Comparison of ENCODE assay signal across 23 mouse cellular contexts in genomic region chr1:91183305-91183704, GRCm38 (mm10). TPM values are rescaled to one million over a fixed set of nuclear protein-coding genes. Genes with fewer than 3 reads are reported as not detected.
DNase-seq lines count a peak whose midpoint lies in the region; ATAC-seq and TF ChIP-seq lines count a peak whose summit lies in the region.
"Had no signal": no experiment of that assay in that cellular context is flagged by ENCODE, and none has a peak within 500 bp of the region (broad histone marks: within the 10 kb centered on the region; RNA-seq: fewer than 3 reads in every experiment).

No protein-coding gene starts in this region.

- no peak for TF ChIP-seq POLR2A in heart, adult 2 months (IDR thresholded peaks at IDR 0.05; ENCODE audit: insufficient read depth, low read depth, low read length)

- H3K4me3 ChIP-seq in heart, embryonic 16.5 days (ENCODE audit: low read length), result no peak overlapping the region
- H3K4me3 ChIP-seq in heart, adult 2 months, result no peak overlapping the region
- H3K4me3 ChIP-seq in liver, embryonic 12.5 days, result no peak overlapping the region
- H3K4me3 ChIP-seq: embryonic facial prominence, embryonic 12.5 days; erythroblast, embryonic 14.5 days; forebrain, embryonic 15.5 days; kidney, embryonic 15.5 days; megakaryocyte, embryonic 14.5 days; myocyte had no signal

- peak overlapping the region; percentile 64; the same call in 1 of the 2 replicates for H3K27ac ChIP-seq in heart, embryonic 16.5 days (ENCODE audit: low read length)
- no peak overlapping the region for H3K27ac ChIP-seq in heart, adult 2 months
- no peak overlapping the region for H3K27ac ChIP-seq in liver, embryonic 12.5 days
- H3K27ac ChIP-seq: embryonic facial prominence, embryonic 12.5 days; forebrain, embryonic 15.5 days; hindbrain, embryonic 14.5 days; kidney, embryonic 15.5 days had no signal

- H3K4me2 ChIP-seq in heart, embryonic 16.5 days (ENCODE audit: low read depth, low read length), result no peak overlapping the region
- no peak overlapping the region for H3K4me2 ChIP-seq in liver, embryonic 12.5 days
- H3K4me2 ChIP-seq: embryonic facial prominence, embryonic 12.5 days; forebrain, embryonic 15.5 days; hindbrain, embryonic 14.5 days; kidney, embryonic 15.5 days; liver, embryonic 11.5 days had no signal

- no peak for ATAC-seq in heart, embryonic 16.5 days (replicated peaks; ENCODE audit: extremely low read depth, insufficient read depth, low FRiP score)
- ATAC-seq in CD4-positive, CD25-positive, alpha-beta regulatory T cell, adult 4 months, result peak; percentile 53
- ATAC-seq in liver, embryonic 12.5 days, result no peak
- ATAC-seq: forebrain, embryonic 15.5 days; intestine, embryonic 16.5 days had no signal

- H3K79me2 ChIP-seq in heart, adult 2 months (replicated peaks; ENCODE audit: control insufficient read depth, insufficient read depth, low read length), result no peaks in the 10 kb centered on the region

- no peak for DNase-seq in heart, adult 2 months
- DNase-seq in splenic B cell, adult 2 months (ENCODE audit: low read depth, low spot score), result peak; percentile 15
- peak; percentile 66 to 80 for DNase-seq in thymus, postnatal 36 days
- DNase-seq in cerebellum, postnatal 25 days, result no peak
- DNase-seq: adrenal gland, adult 2 months; cerebellum, adult 8-10 months; gastrocnemius, postnatal 14 days; heart, postnatal 36 days; lung, adult 2 months; midbrain, embryonic 14.5 days; right cerebral cortex, postnatal 4 days had no signal

- intact Hi-C loops in heart, adult 2 months (cut with DNase I), result no loop called here

- H3K9ac ChIP-seq in heart, embryonic 16.5 days (ENCODE audit: low read length), result no peak overlapping the region
- no peak overlapping the region for H3K9ac ChIP-seq in heart, adult 2 months (ENCODE audit: low read depth, low read length)
- no peak overlapping the region for H3K9ac ChIP-seq in liver, embryonic 12.5 days
- H3K9ac ChIP-seq: embryonic facial prominence, embryonic 12.5 days; forebrain, embryonic 15.5 days; hindbrain, embryonic 14.5 days; kidney, embryonic 15.5 days had no signal

- H3K36me3 ChIP-seq in heart, embryonic 16.5 days (ENCODE audit: control insufficient read depth, insufficient read depth), result peaks cover 7% of the 10 kb centered on the region
- no peaks in the 10 kb centered on the region for H3K36me3 ChIP-seq in heart, adult 2 months (ENCODE audit: control insufficient read depth, insufficient read depth, low read length)
- no peaks in the 10 kb centered on the region for H3K36me3 ChIP-seq in splenic B cell, adult 2 months (ENCODE audit: control insufficient read depth, insufficient read depth, low read length, poor library complexity, severe bottlenecking)
- no peaks in the 10 kb centered on the region; the same call in 1 of the 2 replicates for H3K36me3 ChIP-seq in liver, embryonic 12.5 days
- H3K36me3 ChIP-seq: embryonic facial prominence, embryonic 12.5 days; forebrain, embryonic 15.5 days; kidney, embryonic 15.5 days had no signal

- 70% methylated on average over 10 of the region's 10 CpGs for WGBS in heart, embryonic 16.5 days
- 77% methylated on average over 10 of the region's 10 CpGs for WGBS in heart, adult 2 months
- WGBS in liver, embryonic 12.5 days (ENCODE audit: insufficient replicate concordance), result 66% methylated on average over 10 of the region's 10 CpGs

- peaks cover 8% of the 10 kb centered on the region for H3K9me3 ChIP-seq in heart, embryonic 16.5 days (replicated peaks; ENCODE audit: control insufficient read depth, low read length)
- 0 out of 2 replicates have a peak, but pooled peaks cover 6% of the 10 kb centered on the region for H3K9me3 ChIP-seq in liver, embryonic 12.5 days (replicated peaks)
- H3K9me3 ChIP-seq: embryonic facial prominence, embryonic 12.5 days; forebrain, embryonic 15.5 days; kidney, embryonic 15.5 days had no signal

- no peak for TF ChIP-seq EP300 in heart, adult 2 months (IDR thresholded peaks at IDR 0.05; ENCODE audit: insufficient read depth, low read depth, low read length)

- no peaks in the 10 kb centered on the region for H3K27me3 ChIP-seq in heart, embryonic 16.5 days (ENCODE audit: control insufficient read depth, insufficient read depth, low read length)
- H3K27me3 ChIP-seq in heart, adult 2 months (ENCODE audit: control insufficient read depth, insufficient read depth, low read length), result 0 out of 2 replicates have a peak, but pooled peaks cover 1% of the 10 kb centered on the region
- H3K27me3 ChIP-seq in splenic B cell, adult 2 months (ENCODE audit: control insufficient read depth, insufficient read depth, low read length, poor library complexity, severe bottlenecking), result no peaks in the 10 kb centered on the region
- H3K27me3 ChIP-seq in liver, embryonic 12.5 days (replicated peaks), result peaks cover 27% of the 10 kb centered on the region

- H3K4me1 ChIP-seq in heart, embryonic 16.5 days (ENCODE audit: control insufficient read depth, insufficient read depth, low read length), result peaks cover 30% of the 10 kb centered on the region
- H3K4me1 ChIP-seq in heart, adult 2 months (ENCODE audit: control insufficient read depth, insufficient read depth, low read length), result peaks cover 9% of the 10 kb centered on the region
- H3K4me1 ChIP-seq in liver, embryonic 12.5 days, result peaks cover 25% of the 10 kb centered on the region

- TF ChIP-seq CTCF in heart, adult 2 months (IDR thresholded peaks at IDR 0.05), result no peak

RNA-seq across cellular contexts. Expression of gene Ramp1, which starts 3.7 kb away (rescaled TPM):
- polyA plus RNA-seq in heart, embryonic 16.5 days (2015; fragmentation: Nextera tagmentation; extraction: Ambion mirVana), result 59.3 and 61.0 TPM in 2 replicates
- 1 to 10 TPM; 4.5 to 5.8 TPM for total RNA-seq in heart, adult 2 months (2021)
- polyA plus RNA-seq in heart, adult 2 months (2012; rRNA removed), result 9.2 and 20.2 TPM in 2 replicates
- 10 to 100 TPM; 28.9 to 31.6 TPM for polyA plus RNA-seq in CD4-positive, CD25-positive, alpha-beta regulatory T cell, adult 4 months (2017; shearing (Covaris generic))
- polyA plus RNA-seq in liver, embryonic 12.5 days (2016; fragmentation: Nextera tagmentation; extraction: Ambion mirVana), result 4.0 and 4.4 TPM in 2 replicates

RNA-seq across cellular contexts. Expression of gene Rbm44, which starts 38.4 kb away (rescaled TPM):
- 3.2 TPM in 2 replicates for polyA plus RNA-seq in heart, embryonic 16.5 days (2015; fragmentation: Nextera tagmentation; extraction: Ambion mirVana)
- not detected for total RNA-seq in heart, adult 2 months (2021)
- not detected in 2 replicates for polyA plus RNA-seq in heart, adult 2 months (2012; rRNA removed)
- 1 to 10 TPM in 1 of 2 experiments, under 1 TPM in 1; 0.83 to 2.2 TPM for polyA plus RNA-seq in CD4-positive, CD25-positive, alpha-beta regulatory T cell, adult 4 months (2017; shearing (Covaris generic))
- 1.1 and 1.5 TPM in 2 replicates for polyA plus RNA-seq in liver, embryonic 12.5 days (2016; fragmentation: Nextera tagmentation; extraction: Ambion mirVana)
- total RNA-seq: adrenal gland, adult 2 months; gastrocnemius, postnatal 14 days; heart, postnatal 36 days had no signal
- polyA plus RNA-seq: adrenal gland, adult 2 months; erythroblast, embryonic 14.5 days; lung, adult 2 months; myocyte had no signal

Comparison
In these comparisons a context has a peak if more than half of its experiments do, and no peak if none do; other contexts are left out.
1. DNase-seq: peak in splenic B cell, adult 2 months (single experiment) and thymus, postnatal 36 days (2 of 2); none in heart, adult 2 months (0 of 2) and cerebellum, postnatal 25 days (0 of 2).